Mouse (Mus musculus) right cerebral cortex, postnatal 10 days (tissue): ENCODE data around the gene Mnt.
"Not testable (repeated sequence)": the region's sequence is repeated elsewhere in the genome, so short reads cannot be mapped to it uniquely, and the experiment has no call there.

Experiments used
- DNase-seq, 2 experiments: peaks; one replicate each; pipeline ENCODE4 v3.0.0; 2021; ENCODE audit warnings: low spot score in 2 of 2

The Mnt gene

DNA sequence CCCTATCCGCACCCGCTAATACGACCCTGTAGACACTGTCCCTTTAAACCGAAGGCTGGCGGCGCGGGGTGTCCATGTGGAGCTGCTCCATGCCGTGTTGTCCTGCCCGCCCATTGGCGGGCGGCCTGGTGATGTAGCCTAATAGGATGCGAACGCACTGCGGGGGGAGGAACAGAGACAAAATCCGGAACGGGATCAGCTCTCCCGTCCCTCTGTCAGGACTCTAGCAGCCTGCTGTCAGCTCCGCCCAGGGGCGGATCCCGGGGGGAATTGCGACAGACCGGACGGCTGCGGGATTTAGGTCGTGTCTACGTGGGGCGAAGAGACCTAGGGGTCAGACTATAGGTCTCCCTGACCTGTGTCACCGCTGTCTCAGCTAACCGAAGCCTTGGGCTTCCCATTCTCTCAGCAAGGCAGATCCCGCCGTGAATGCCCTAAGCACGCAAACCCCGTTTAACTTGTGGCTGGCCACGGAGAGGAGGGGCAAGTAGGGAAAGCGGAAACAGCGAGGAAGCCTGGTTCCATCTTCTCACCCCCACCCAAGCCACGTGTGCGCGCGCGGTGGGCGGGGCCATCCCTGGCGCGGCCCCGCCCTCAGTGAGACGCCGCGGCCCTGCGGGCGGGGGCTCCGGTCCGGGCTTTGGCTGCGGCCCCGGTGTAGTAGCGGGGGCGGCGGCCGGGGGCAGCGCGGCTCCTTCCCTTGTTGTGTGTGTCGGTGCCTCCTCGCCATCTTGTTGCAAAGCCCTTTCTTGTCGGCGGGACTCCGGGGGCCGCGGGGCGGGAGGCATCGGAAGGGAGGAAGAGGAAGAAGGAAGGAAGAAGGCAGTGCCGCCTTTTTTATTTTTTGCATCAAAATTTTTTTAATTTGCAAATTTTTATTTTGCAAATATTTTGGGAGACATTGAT is at the start of gene Mnt:
Mnt (plus strand) TSS at position 665 of the 906 bp plus-strand sequence.
- DNase-seq: peak; percentile 99 to 100

DNA sequence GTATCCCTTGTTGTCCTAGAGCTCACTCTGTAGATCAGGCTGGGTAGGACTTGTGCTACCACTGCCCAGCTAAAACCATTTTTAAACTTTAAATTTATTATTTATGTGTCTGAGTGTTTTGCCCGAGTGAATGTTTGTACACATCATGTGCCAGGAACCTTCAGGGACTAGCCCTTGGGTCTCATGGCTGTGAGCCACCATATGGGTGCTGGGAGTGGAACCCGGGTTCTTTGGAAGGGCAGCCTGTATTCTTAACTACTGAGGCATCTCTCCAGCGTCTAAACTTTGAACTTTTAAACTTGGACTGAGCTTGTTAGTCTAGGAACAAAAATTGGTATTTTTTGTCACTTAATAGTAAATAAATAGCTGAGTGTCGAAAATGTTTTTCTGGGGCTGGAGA is 37.8 kb upstream of the Mnt start:
- no peak for DNase-seq

DNA sequence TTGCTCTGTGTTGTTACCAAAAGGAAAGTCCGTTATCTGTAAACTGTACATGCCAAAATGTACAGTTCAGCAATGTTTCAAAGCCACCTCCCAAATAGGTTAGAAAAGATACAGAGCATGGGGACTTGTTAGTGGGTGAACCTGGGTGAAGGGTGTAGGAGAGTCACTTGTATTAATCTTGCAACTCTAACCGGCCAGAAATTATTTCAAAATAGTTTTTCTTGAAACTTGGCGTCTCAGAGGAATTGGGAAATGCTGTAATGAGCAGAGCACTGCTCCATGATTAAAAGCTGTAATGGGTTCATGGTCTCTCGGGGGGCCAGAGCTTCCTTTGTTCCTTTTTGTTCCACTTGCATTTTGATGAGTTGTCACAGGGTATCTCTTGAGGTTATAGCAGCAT is 30.1 kb upstream of the Mnt start:
- no peak for DNase-seq

DNA sequence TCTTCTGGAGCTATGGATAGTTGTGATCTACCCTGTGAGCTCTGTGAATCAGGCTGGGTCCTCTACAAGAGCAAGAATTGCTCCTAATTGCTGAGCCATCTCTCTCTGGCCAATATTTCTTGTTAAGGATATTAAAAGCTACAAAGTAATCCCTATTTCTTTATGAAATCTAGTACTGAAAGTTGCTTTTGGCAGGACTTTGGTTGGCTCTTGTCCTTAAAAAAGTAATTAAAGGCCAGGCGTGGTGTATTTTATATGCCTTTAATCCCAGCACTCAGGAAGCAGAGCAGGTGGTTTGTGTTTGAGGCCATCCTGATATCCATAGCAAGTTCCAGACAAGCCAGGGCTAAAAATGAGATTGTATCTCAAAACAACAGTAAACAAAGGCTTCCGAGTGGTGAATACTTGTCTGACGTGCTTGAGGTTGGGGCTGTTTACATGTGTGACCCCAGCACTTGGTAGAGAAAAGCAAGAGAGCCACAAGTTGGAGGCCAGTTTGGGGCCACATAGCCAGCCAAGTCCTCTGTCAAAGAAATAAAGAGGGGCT is 26.6 kb upstream of the Mnt start:
- DNase-seq: no peak

DNA sequence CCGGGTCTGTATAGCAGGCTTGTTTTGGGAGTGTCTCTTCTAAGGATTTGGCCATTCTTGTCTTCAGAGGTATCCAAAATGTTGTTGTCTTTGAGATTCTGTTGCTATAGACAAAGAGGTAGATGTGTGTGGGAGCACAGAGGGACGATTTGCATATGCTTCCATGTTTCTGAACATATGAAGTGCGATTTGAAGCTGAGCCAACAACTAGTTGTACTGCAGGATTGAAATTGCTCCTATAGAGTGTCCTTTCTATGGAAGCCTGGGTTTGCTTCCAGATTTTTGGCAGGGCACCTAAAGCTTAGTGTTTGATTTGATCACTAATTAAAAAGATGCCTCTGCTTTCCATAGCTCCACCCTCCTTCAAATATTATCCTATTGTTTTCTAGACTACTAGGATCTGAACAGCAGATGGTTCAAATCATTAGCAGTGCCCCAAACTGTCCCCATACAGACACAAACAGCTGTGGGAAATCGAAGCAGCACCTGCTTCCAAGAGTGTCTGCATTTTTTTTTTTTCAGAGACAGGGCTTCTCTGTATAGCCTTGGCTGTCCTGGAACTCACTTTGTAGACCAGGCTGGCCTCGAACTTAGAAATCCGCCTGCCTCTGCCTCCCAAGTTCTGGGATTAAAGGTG is 23.4 kb upstream of the Mnt start:
- no peak for DNase-seq

DNA sequence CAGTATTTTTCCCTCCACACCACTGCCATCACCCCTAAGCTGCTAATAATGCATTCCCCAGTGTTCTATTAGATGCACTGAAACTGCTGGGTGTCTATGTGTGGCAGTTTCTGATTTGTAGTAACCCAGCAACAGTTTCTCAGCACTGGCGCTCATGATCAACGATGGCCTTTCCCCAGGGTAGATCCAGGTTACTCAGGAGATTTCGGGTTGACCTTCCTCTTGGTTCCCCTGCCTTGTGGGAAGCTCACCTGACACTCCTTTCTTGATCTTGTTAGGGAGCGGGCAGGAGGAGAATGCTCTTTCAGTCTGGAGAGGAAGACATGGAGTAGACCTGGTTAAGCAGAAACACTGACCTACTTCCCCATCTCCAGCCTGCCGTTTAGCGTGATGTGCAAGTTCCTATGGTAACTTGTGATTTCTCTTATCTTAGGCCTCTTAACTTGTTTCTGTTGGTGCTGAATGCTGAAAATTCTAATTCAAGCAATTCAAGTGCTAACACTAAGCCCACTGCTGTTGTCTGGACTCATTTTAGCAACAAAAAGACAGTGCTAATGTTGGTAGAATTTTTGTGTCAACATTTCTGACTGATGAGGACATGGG is 22.4 kb upstream of the Mnt start:
- no peak for DNase-seq

DNA sequence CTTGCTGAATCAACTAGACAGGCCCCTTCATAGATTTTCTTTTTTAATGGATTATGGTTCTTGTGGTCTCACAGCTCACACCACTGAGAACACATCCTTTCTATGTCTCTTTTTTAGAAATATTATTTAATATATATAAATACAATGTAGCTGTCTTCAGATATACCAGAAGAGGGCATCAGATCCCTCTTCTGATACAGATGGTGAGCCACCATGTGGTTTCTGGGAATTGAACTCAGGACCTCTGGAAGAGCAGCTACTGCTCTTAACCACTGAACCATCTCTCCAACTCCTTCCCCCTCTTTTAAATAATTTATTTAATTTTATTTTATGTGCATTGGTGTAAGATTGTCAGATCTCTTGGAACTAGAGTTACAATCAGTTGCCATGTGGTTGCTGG is 20.6 kb upstream of the Mnt start:
- DNase-seq: no peak

DNA sequence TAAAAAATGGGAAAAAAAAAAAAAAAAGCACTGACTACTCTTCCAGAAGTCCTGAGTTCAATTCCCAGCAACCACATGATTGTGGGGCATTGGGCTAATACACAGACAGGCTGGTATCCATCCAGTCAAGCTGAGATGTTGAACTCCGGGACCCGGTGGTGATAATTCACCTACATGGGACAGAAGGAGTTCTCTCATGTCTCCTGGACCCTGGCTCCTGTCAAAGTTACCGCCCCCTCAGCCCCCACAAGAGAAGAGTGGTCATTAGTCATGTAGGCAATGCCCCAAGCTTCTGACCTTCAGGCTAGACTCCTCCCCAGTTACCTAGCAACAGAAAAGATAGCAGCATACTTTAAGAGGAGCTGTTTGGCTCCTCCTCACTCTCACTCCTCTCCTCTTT is 19.7 kb upstream of the Mnt start:
- DNase-seq: not testable (repeated sequence)

DNA sequence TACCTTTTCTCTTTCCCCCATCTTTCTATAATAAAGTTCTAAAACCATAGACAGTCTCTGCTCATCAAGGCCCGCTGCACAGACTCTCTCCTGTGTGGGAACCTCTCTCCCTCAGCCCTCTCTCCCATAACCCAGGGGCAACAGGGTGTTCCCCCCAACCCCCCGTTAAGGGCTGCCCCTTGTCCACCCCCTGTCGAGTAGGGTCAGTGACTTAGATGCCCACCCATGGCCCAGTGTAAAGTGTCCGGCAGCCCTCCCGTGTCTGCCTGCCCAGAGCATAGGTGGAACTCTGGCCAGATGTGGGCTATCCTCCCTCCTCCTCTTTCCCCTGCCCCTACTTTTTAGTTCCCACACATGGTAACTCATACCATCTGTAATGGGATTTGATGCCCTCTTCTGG is 19.2 kb upstream of the Mnt start:
- DNase-seq: no peak

DNA sequence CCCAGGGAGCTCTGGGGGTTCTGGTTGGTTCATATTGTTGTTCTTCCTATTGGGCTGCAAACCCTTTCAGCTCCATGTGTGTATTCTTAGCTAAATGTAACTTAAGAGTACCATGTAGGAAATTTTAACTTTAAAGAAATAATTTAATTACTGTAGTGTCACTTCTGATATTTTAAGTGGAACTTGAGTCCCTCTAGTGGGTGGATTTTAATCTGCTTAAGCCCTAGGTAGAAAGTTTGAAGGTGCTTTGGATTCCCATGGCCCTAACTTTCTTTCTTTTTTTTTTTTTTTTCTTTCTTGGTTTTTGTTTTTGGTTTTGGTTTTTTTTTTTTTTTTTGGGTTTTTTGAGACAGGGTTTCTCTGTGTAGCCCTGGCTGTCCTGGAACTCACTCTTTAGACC is 14.9 kb upstream of the Mnt start:
- DNase-seq: no peak

DNA sequence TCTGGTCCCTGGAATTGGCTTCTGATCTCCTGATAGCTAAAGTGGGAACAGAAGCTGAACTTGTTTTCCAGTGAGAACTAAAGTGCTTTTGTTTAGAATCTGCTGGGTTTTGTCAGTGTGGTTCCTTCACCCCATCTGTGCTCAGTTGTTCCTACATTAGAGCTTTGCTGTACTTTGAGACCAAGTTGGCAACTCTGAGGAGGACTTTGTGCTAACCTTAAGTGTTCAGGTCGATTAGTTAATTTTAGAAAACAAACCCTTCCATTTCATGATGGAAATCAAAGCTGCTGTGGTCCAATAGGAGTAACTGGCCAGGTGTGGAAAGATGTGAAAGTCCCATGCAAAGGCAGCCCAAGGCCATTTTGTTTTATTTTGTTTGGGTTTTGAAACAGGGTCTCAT is 9.8 kb upstream of the Mnt start:
- DNase-seq: no peak

DNA sequence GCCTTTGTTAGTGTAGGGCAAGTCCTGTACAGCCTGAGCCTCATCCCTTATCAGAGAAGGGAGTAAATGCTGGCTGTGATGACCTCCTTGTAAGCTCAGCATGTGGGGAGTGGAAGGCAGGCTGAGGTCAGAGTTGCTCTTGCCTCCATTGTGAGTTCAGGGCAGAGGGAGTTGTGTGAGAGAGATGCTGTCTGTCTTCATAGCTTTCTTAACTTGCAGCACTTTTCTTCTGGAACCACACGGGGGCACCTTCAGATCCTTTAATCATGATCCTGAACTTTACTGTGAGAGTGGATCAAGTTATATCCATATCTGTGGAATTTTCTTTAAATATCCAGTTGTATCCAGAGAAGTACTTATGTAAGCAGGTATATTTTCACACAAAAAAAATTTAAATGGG is 9.3 kb upstream of the Mnt start:
- DNase-seq: peak; percentile 49 to 57

DNA sequence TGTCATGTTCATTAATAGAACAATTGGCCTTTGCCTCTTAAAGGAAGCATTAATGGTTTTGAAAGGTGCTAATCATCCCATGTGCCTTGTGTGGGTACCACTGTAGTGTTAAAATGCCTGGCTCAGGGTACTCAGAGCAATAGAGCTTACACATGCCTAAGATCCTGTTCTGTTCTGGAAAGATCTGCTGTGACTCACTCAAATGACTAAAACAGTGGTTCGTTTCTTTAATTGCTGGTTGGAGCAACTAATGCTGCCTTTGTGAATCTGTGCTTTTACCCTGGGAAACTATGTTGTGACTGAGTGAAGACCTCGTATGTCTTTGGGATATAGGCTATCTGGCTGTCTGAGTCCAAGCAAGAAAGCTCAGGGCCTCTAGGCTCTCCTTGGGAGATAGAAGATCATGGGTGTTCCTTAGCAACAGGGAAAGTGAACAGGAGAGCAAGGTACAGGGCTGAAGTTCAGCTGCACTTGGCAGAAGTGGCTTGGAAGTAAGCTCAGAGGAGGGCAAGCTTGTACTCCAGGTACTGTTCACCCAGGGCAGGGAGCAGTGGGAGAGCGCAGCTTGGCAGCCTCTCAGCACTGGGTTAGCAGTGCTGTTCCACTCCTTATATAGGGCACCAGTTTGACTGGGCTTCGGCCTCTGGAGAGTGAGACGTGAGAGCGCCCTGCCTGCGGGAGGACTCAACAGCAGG is 7.8 kb upstream of the Mnt start:
- DNase-seq: no peak

DNA sequence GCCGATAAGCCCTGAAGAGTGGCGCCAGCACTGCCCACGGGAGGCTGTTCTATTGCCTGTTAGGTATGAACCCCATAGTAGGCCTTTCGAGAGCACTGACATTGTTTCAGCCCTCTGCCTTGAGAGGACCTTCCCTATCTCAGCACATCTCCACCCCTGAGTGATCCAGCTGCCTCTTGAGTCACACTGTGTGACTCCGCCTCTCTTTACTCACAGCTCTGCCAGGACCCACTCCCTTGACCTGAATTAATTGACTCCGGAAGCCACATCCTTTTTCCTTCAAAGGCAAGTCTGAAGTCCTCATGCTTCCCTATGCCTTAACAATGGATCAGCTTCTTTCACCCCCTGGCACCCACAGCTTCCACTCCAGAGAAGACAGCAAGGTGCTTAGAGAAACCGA is 4.6 kb upstream of the Mnt start:
- no peak for DNase-seq

DNA sequence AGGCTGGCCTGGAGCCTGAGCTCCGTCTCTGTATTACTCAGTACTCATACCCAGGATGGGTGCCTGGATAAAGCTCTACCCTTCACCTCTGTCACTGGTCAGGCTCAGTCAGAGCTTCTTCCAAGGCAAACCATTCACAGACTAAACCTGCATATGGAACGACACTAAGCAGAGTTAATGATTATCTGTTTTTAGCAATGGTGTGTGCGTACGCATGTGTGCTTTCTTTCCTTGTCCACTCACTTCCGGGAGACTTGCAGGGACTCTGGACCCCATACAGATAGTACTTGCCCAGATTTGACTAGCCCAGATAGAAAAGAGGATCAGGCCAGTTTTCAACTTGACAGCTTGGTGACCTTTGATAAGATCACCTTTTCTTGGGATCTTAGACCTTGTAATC is 4.0 kb upstream of the Mnt start:
- DNase-seq: no peak

DNA sequence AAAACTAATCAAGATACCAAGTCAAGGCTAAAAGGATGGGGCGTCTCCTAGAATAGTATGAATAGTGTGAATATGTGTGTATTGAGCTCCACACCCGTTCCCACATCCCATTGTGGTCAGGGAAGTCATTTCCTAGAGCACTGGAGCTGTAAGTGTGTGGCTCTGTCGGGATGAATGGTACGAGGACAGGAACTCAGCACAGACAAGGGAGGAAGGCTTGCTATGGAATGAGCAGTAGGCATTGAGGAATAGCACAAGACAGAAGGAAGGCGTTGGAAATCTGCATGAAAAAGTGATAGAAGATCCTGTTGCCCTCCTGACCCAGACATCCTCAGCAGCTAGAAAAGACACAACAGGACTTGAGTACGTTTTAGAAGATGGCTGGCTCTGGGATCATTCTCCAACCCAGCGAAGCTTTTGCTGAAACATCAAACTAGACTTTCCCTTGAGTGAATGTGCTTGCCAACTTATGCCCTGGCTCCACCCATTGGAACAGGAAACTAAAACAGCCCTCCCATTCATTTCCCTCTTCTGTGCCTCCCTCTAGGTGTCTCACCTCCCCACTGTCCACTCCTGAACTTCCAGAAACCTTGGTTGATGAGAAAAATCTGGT is 2.8 kb upstream of the Mnt start:
- peak in 1 of 2 experiments; percentile 21 for DNase-seq

DNA sequence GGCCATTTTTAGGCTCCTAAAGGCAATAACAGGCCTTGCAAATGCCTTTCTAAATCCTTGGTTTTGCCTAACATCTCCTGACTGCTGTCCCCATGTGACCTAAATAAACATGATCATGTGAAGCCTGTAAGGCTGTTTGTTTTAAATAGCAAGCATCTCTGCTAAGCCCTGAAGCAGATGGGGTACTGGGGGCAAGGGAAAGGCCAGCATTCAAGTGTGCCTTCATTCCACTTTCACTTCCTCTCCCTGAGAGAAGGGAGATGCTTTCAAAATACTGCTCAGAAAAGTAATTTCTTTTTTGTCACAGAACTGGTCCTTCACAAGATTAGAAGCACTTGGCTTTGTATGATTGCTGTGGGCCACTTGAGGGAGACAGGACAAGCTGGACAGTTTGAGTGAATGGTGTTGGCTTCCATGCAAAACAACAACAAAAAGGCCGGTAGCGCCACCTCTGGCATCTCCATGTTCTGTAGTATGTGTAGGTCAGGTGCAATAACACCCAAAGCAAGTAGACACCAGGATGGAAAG is 2.3 kb upstream of the Mnt start:
- peak; percentile 34 to 49 for DNase-seq

DNA sequence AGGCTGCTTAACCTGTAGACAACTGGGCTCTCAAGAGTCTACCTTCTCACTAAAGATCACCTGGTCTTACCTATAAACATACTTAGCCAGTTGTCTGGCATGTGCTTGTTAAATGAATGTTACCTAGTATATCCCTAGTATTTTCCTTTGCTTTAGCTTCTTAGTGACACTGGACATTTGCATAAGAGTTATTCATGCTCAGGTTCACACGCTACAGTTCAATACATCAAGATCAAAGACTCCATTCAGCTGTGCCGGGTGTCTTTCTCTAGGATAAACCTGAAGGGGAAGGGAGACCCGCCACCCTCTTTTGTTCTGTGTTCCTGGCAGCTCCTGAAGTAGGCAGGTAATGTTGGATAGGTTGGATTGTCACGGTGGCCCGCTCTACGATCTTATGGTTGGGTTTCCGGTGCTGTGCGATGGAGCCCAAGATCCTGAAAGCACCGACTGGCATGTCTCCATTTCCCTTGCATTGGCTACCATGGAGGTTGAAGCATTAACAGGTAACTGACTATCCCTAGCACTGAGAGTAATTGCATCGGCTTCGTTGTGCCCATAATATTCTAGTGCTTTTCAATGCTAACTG is 1.7 kb upstream of the Mnt start:
- peak in 1 of 2 experiments; percentile 28 for DNase-seq

DNA sequence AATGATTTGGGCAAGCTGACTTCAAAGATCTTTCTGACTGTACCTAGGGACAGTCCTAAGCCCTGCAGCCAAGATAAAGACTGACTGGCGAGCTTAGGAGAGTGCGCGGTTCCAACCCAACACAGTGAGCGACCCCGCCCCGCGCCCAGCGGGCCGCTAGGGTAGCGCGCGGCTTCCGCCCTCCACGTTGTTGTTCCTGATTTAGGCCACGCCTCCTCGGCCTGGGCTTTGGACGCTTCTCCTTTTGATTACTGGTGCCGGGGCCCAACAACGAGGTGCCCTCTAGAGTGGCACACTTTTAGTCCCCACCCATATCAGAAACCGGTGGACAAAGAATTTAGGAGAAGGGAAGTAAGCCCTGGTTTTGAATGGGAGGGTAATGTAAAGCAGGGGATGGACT is 908 bp upstream of the Mnt start:
- peak; percentile 87 to 89 for DNase-seq

DNA sequence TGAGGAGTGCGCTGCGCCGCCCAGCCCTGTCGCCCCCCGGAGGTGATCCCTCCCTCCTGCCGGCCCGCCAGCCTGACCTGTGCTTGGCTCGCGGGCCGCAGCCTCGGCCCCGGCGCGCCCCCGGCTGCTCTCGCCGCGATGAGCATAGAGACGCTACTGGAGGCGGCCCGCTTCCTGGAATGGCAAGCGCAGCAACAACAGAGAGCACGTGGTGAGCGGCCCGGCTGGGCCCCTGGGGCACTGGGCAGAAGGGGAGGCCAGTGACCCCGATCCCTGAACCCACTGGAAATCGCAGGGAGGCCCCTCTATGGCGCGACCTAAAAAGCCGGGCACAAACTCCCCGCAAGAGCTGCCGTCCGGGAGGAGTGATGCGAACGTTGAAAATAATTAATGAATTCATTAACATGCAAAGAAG is 478 bp downstream of the Mnt start:
- peak; percentile 72 to 77 for DNase-seq
